Mouse (Mus musculus): ENCODE results near the gene Btn2a2. TPM values are rescaled to one million over a fixed set of nuclear protein-coding genes. Genes with fewer than 3 reads are reported as not detected.

Gene Btn2a2
- polyA plus RNA-seq, 2 experiments, result 0.01 TPM; not detected in 1

DNA sequence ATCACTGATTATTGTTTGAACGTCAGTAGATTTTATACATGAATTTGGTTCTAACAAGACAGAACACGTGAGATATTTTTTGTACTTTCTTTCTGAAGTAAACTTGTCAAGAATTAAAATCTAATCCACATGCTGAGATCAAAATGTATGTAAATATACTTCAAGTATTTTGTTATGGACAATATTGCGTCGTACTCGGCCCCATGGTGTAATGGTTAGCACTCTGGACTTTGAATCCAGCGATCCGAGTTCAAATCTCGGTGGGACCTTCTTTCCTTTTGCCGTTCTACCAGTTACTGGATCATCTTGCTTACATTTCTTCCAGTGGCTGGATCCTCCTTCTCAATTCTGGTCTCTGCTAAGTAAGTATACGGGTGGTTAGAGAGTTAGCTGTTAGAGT is 30.8 kb upstream of the Btn2a2 start:
- peak in 2 of 3 experiments; percentile 73 to 78 for DNase-seq (ENCODE audit: low read depth in 3 of 3, low spot score in 3 of 3)
- TF ChIP-seq EP300 (IDR thresholded peaks at IDR 0.05; ENCODE audit: low read depth) (peak; percentile 26; the same call in 1 of the 2 replicates), CTCF (IDR thresholded peaks at IDR 0.05; ENCODE audit: low read depth) (no peak)
- Histone ChIP-seq H3K9me3 (ENCODE audit: control insufficient read depth, low read length) (no peaks in the 10 kb centered on the region), H3K9ac (replicated peaks) (peak overlapping the region; percentile 42), H3K27me3 (ENCODE audit: control insufficient read depth, insufficient read depth, low read length) (no peaks in the 10 kb centered on the region), H3K4me2 (ENCODE audit: low read depth) (peak overlapping the region; percentile 99), H3K4me1 (replicated peaks; ENCODE audit: control insufficient read depth in 2 of 2, insufficient read depth in 2 of 2, low read length in 1 of 2) (peaks cover 7 to 19% of the 10 kb centered on the region in 2 experiments), H3K36me3 (replicated peaks; ENCODE audit: control insufficient read depth, insufficient read depth, low read depth) (no peaks in the 10 kb centered on the region), H3K27ac (peak overlapping the region; percentile 77), H3K4me3 (ENCODE audit: insufficient read depth in 1 of 2, low read depth in 2 of 2, low read length in 2 of 2) (peak overlapping the region; percentile 45 to 64)
- under 1% methylated on average over 10 of the region's 10 CpGs for WGBS (ENCODE audit: insufficient replicate concordance)
- ATAC-seq (ENCODE audit: insufficient read depth), result peak; percentile 54

- Histone ChIP-seq H3K4me1 (replicated peaks; ENCODE audit: control insufficient read depth in 2 of 2, insufficient read depth in 2 of 2, low read length in 1 of 2) (peaks cover 7 to 19% of the 10 kb centered on the region in 2 experiments), H3K4me3 (ENCODE audit: insufficient read depth in 1 of 2, low read depth in 2 of 2, low read length in 2 of 2) (peak overlapping the region; percentile 45 to 64; a peak in 3 of 4 replicates), H3K36me3 (replicated peaks; ENCODE audit: control insufficient read depth, insufficient read depth, low read depth) (no peaks in the 10 kb centered on the region), H3K9ac (replicated peaks) (peak overlapping the region; percentile 49), H3K27ac (peak overlapping the region; percentile 77), H3K9me3 (ENCODE audit: control insufficient read depth, low read length) (no peaks in the 10 kb centered on the region), H3K27me3 (ENCODE audit: control insufficient read depth, insufficient read depth, low read length) (no peaks in the 10 kb centered on the region), H3K4me2 (ENCODE audit: low read depth) (peak overlapping the region; percentile 99)
- TF ChIP-seq EP300 (IDR thresholded peaks at IDR 0.05; ENCODE audit: low read depth), result no peak
- no peak for TF ChIP-seq CTCF (IDR thresholded peaks at IDR 0.05; ENCODE audit: low read depth)
- DNase-seq (ENCODE audit: low read depth in 3 of 3, low spot score in 3 of 3), result peak; percentile 73 to 83 (median 75)
- ATAC-seq (ENCODE audit: insufficient read depth), result peak; percentile 66
- WGBS (ENCODE audit: insufficient replicate concordance), result 0% methylated on average over 6 of the region's 6 CpGs
Measured at GRCm38 (mm10) chr13:23518885-23519284, 30.2 kb upstream of the Btn2a2 start.

GRCm38 (mm10) chr13:23518295-23518603 is 29.6 kb upstream of the Btn2a2 start:
- Histone ChIP-seq H3K9me3 (ENCODE audit: control insufficient read depth, low read length) (no peaks in the 10 kb centered on the region), H3K27ac (peak overlapping the region; percentile 57), H3K9ac (replicated peaks) (peak overlapping the region; percentile 49), H3K36me3 (replicated peaks; ENCODE audit: control insufficient read depth, insufficient read depth, low read depth) (no peaks in the 10 kb centered on the region), H3K27me3 (ENCODE audit: control insufficient read depth, insufficient read depth, low read length) (no peaks in the 10 kb centered on the region), H3K4me1 (replicated peaks; ENCODE audit: control insufficient read depth in 2 of 2, insufficient read depth in 2 of 2, low read length in 1 of 2) (peaks cover 7 to 19% of the 10 kb centered on the region in 2 experiments), H3K4me3 (ENCODE audit: insufficient read depth in 1 of 2, low read depth in 2 of 2, low read length in 2 of 2) (peak overlapping the region; percentile 60 to 64), H3K4me2 (ENCODE audit: low read depth) (peak overlapping the region; percentile 99)
- WGBS (ENCODE audit: insufficient replicate concordance), result 0% methylated on average over 6 of the region's 6 CpGs
- ATAC-seq (ENCODE audit: insufficient read depth) (no peak), DNase-seq (ENCODE audit: low read depth in 3 of 3, low spot score in 3 of 3) (no peak)
- TF ChIP-seq EP300 (IDR thresholded peaks at IDR 0.05; ENCODE audit: low read depth), result no peak
- no peak for TF ChIP-seq CTCF (IDR thresholded peaks at IDR 0.05; ENCODE audit: low read depth)

DNA sequence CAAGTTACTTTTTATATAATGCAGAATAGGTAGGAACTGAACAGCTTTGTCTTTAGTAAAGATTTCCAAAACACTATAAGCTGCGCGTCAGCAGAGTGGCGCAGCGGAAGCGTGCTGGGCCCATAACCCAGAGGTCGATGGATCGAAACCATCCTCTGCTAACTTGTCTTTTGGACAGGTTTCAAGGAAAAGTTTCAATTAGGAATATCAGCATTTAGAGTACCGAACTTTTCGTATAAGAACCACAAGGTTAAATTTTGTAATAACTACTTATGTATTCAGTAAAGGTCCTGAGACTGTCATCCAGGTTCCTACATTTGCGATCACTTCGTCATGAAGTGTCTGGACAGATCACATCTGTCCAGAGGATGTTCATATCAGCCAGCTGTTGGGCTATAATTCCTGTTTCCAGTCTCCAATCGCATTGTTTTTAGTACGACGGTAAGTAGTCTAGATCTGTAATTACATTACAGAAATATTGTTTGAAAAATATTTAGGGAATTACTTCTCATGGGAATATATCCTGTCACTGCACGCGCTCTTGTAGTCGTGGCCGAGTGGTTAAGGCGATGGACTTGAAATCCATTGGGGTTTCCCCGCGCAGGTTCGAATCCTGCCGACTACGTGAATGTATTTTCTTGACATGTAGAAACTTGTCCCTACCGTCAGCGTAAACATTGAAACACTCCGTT is 29.1 kb upstream of the Btn2a2 start:
- Histone ChIP-seq H3K4me1 (replicated peaks; ENCODE audit: control insufficient read depth in 2 of 2, insufficient read depth in 2 of 2, low read length in 1 of 2) (peaks cover 7 to 19% of the 10 kb centered on the region in 2 experiments), H3K27me3 (ENCODE audit: control insufficient read depth, insufficient read depth, low read length) (no peaks in the 10 kb centered on the region), H3K4me2 (ENCODE audit: low read depth) (peak overlapping the region; percentile 99), H3K4me3 (ENCODE audit: insufficient read depth in 1 of 2, low read depth in 2 of 2, low read length in 2 of 2) (peak overlapping the region; percentile 64 to 76), H3K36me3 (replicated peaks; ENCODE audit: control insufficient read depth, insufficient read depth, low read depth) (no peaks in the 10 kb centered on the region), H3K9ac (replicated peaks) (peak overlapping the region; percentile 72), H3K27ac (peak overlapping the region; percentile 82), H3K9me3 (ENCODE audit: control insufficient read depth, low read length) (no peaks in the 10 kb centered on the region)
- under 1% methylated on average over 27 of the region's 27 CpGs for WGBS (ENCODE audit: insufficient replicate concordance)
- no peak for TF ChIP-seq CTCF (IDR thresholded peaks at IDR 0.05; ENCODE audit: low read depth)
- peak; percentile 29; the same call in 1 of the 2 replicates for TF ChIP-seq EP300 (IDR thresholded peaks at IDR 0.05; ENCODE audit: low read depth)
- peak; percentile 81 to 86 (median 85) for DNase-seq (ENCODE audit: low read depth in 3 of 3, low spot score in 3 of 3)
- ATAC-seq (ENCODE audit: insufficient read depth), result peak; percentile 83

DNA sequence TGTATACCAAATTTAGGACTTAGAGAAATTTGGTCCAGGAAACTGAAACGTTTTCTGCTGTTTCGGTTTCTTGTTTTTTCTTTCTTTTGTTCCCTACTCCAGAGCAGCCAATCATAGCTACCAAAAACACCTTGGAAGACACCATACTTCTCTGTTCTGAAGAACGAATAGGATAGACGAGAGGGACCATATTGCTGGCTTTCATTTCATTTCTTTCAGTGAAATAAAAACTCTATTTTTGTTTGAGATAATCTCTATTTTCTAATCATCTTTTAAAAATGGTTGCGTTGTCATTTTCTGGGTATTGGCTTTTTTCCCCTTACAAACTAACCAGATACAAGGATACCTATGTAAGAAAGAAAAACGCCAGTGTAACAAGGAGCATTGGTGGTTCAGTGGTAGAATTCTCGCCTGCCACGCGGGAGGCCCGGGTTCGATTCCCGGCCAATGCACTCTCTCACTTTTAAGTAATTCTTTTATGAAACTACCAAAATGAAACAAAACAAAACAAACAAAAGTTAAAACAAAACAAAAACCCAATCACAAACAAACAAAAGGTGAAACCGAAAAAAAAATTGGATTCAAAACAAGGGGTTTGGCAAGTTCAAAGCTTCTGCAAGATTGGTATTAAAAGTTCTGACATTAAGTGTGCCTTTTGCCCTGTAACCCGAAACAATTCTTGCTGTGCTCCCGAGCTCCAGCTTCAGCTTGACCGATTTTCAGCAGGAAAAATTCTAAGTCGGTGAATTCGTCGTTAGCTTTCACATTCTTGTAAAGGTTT is 28.4 kb upstream of the Btn2a2 start:
- Histone ChIP-seq H3K27me3 (ENCODE audit: control insufficient read depth, insufficient read depth, low read length) (no peaks in the 10 kb centered on the region), H3K36me3 (replicated peaks; ENCODE audit: control insufficient read depth, insufficient read depth, low read depth) (no peaks in the 10 kb centered on the region), H3K9me3 (ENCODE audit: control insufficient read depth, low read length) (no peaks in the 10 kb centered on the region), H3K4me1 (replicated peaks; ENCODE audit: control insufficient read depth in 2 of 2, insufficient read depth in 2 of 2, low read length in 1 of 2) (peaks cover 7 to 17% of the 10 kb centered on the region in 2 experiments), H3K4me2 (ENCODE audit: low read depth) (peak overlapping the region; percentile 99), H3K9ac (replicated peaks) (peak overlapping the region; percentile 66), H3K27ac (peak overlapping the region; percentile 77), H3K4me3 (ENCODE audit: insufficient read depth in 1 of 2, low read depth in 2 of 2, low read length in 2 of 2) (peak overlapping the region; percentile 64 to 76)
- TF ChIP-seq EP300 (IDR thresholded peaks at IDR 0.05; ENCODE audit: low read depth), result peak; percentile 51
- no peak for TF ChIP-seq CTCF (IDR thresholded peaks at IDR 0.05; ENCODE audit: low read depth)
- peak in 1 of 3 experiments; percentile 67 for DNase-seq (ENCODE audit: low read depth in 3 of 3, low spot score in 3 of 3)
- WGBS (ENCODE audit: insufficient replicate concordance), result under 1% methylated on average over 19 of the region's 19 CpGs
- peak; percentile 64 for ATAC-seq (ENCODE audit: insufficient read depth)

All from liver, embryonic 14.5 days (tissue).